Mouse (Mus musculus) ES-Bruce4 (cell line): Measurements from ENCODE around the gene Scnn1b. TPM values are rescaled to one million over a fixed set of nuclear protein-coding genes. Genes with fewer than 3 reads are reported as not detected.

Experiments used
- H3K27ac ChIP-seq: 2 replicates; pipeline ENCODE4 v1.5.1; 2012; ENCODE audit warnings: low read length, inconsistent platforms; ENCODE audit not compliant: insufficient read depth
- H3K27me3 ChIP-seq: 2 replicates; pipeline ENCODE4 v1.6.1; 2012; ENCODE audit warnings: mild to moderate bottlenecking, low read length, inconsistent platforms; ENCODE audit not compliant: control insufficient read depth, poor library complexity, insufficient read depth, severe bottlenecking
- H3K36me3 ChIP-seq: 2 replicates; pipeline ENCODE4 v1.6.1; 2012; ENCODE audit warnings: inconsistent platforms, mild to moderate bottlenecking, low read length, moderate library complexity; ENCODE audit not compliant: control insufficient read depth, poor library complexity, insufficient read depth, severe bottlenecking
- H3K4me1 ChIP-seq: one replicate; pipeline ENCODE4 v1.8.1; 2011; ENCODE audit warnings: low read length; ENCODE audit not compliant: control insufficient read depth, insufficient read depth
- H3K4me3 ChIP-seq: 2 replicates; pipeline ENCODE4 v1.5.1; 2011; ENCODE audit warnings: low read depth, mild to moderate bottlenecking, low read length
- H3K9ac ChIP-seq: 2 replicates; pipeline ENCODE4 v1.6.1; 2012; ENCODE audit warnings: low read depth, mild to moderate bottlenecking, inconsistent platforms; ENCODE audit not compliant: poor library complexity, severe bottlenecking
- H3K9me3 ChIP-seq: replicated peaks from 2 replicates; pipeline ENCODE4 v1.6.1; 2012; ENCODE audit warnings: mild to moderate bottlenecking, low read length, inconsistent platforms; ENCODE audit not compliant: control insufficient read depth, poor library complexity, insufficient read depth, severe bottlenecking
- CTCF ChIP-seq: IDR thresholded peaks from one replicate; pipeline ENCODE4 v1.8.1; 2011; ENCODE audit warnings: low read depth, low read length
- EP300 ChIP-seq: IDR thresholded peaks from 2 replicates; pipeline ENCODE4 v1.6.1; 2011; ENCODE audit warnings: low read depth, low read length; ENCODE audit not compliant: insufficient read depth
- POLR2A ChIP-seq: IDR thresholded peaks from one replicate; pipeline ENCODE4 v1.8.1; 2011; ENCODE audit warnings: low read length; ENCODE audit not compliant: insufficient read depth
- polyA plus RNA-seq: library from polyadenylated mRNA; stranded (reverse); fragments of >200 nt; gene quantifications from 2 replicates; pipeline ENCODE4 v1.2.4, GENCODE M21; 2011; ENCODE audit warnings: low read depth; ENCODE audit not compliant: missing spikeins, insufficient read depth, insufficient read length

The Scnn1b gene
- polyA plus RNA-seq, 1 experiment = not detected

- Histone ChIP-seq H3K36me3 (no peaks in the 10 kb centered on the region), H3K4me3 (no peak overlapping the region), H3K27ac (no peak overlapping the region), H3K4me1 (no peaks in the 10 kb centered on the region), H3K9me3 (no peaks in the 10 kb centered on the region), H3K9ac (no peak overlapping the region), H3K27me3 (no peaks in the 10 kb centered on the region)
- TF ChIP-seq EP300 (no peak), CTCF (no peak), POLR2A (no peak)
Measured at GRCm38 (mm10) chr7:121963883-121964398, 99.1 kb downstream of the Scnn1b start.

DNA sequence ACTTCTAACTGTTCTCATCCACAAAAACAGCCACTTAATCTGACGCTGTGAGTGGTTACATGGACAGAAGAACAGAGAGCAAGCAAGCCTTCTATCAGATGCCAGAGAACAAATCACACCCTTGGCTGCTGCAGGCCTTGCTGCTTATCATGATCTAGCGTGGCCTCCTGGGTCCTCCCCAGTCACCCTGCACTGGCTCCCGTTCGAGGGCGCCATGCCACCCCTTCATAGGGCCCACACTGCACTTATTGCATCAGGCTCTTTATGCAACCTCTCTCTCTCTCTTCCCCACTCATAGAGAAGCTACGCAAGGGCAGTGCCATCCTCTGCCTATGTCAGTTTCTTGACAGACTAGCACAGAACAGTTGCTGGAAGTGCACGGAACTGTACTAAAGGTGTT is 101.3 kb downstream of the Scnn1b start:
- Histone ChIP-seq H3K36me3 (no peaks in the 10 kb centered on the region; the same call in 1 of the 2 replicates), H3K4me3 (no peak overlapping the region)
- TF ChIP-seq POLR2A (no peak), EP300 (no peak), CTCF (no peak)

More for the DNA sequence above, 101.3 kb downstream of the Scnn1b start:
- H3K27ac ChIP-seq = no peak overlapping the region
- no peak overlapping the region for H3K9ac ChIP-seq
- H3K27me3 ChIP-seq = no peaks in the 10 kb centered on the region
- H3K4me1 ChIP-seq = no peaks in the 10 kb centered on the region
- H3K9me3 ChIP-seq = no peaks in the 10 kb centered on the region

Other genes starting within 250 kb of the Scnn1b start
- gene Usp31, start 157.8 kb upstream of the Scnn1b start, polyA plus RNA-seq = 20.3 and 24.0 TPM in 2 replicates
- not detected in 2 replicates for gene Scnn1g, start 130.6 kb upstream of the Scnn1b start, polyA plus RNA-seq
- 19.0 and 21.7 TPM in 2 replicates for gene Cog7, start 116.7 kb downstream of the Scnn1b start, polyA plus RNA-seq
- 123 and 125 TPM in 2 replicates for gene Gga2, start 156.2 kb downstream of the Scnn1b start, polyA plus RNA-seq
- gene Ubfd1, start 202.1 kb downstream of the Scnn1b start, polyA plus RNA-seq = 73.6 and 75.4 TPM in 2 replicates
- 12.4 and 12.5 TPM in 2 replicates for gene Ears2, start 202.2 kb downstream of the Scnn1b start, polyA plus RNA-seq
- gene Ndufab1, start 236.8 kb downstream of the Scnn1b start, polyA plus RNA-seq = 262 and 271 TPM in 2 replicates